Mouse (Mus musculus): ENCODE results near the gene Vmn2r36. TPM values are rescaled to one million over a fixed set of nuclear protein-coding genes. Genes with fewer than 3 reads are reported as not detected.
"Not testable (repeated sequence)": the region's sequence is repeated elsewhere in the genome, so short reads cannot be mapped to it uniquely, and the experiment has no call there.

The Vmn2r36 gene
- not detected in 2 replicates for polyA plus RNA-seq (2015; fragmentation: Nextera tagmentation; extraction: Ambion mirVana)

- no CpG with 5 or more reads among the region's 1 CpGs for WGBS (ENCODE audit: insufficient replicate concordance)
- H3K4me2 ChIP-seq; H3K4me3 ChIP-seq (replicated peaks); H3K27ac ChIP-seq (replicated peaks); H3K9ac ChIP-seq; H3K27me3 ChIP-seq; H3K9me3 ChIP-seq (replicated peaks); H3K4me1 ChIP-seq (replicated peaks); H3K36me3 ChIP-seq (replicated peaks); ATAC-seq (ENCODE audit: insufficient read depth): not testable (repeated sequence)
These were observed at the start of gene Vmn2r36 for GRCm38 (mm10) chr7:7902395-7902794. Vmn2r36 (minus strand) TSS chr7:7902495.

Other genes with a start within 250 kb of the Vmn2r36 start
- not detected in 2 replicates for gene Vmn2r34, start 213.0 kb downstream of the Vmn2r36 start, polyA plus RNA-seq (2015; fragmentation: Nextera tagmentation; extraction: Ambion mirVana)
- gene Vmn2r35, start 82.6 kb downstream of the Vmn2r36 start, polyA plus RNA-seq (2015; fragmentation: Nextera tagmentation; extraction: Ambion mirVana): not detected in 2 replicates

Data from liver, embryonic 15.5 days (tissue).